Mouse (Mus musculus) olfactory bulb, adult 2 months (tissue): ENCODE data around the gene Pvr. TPM values are rescaled to one million over a fixed set of nuclear protein-coding genes. Genes with fewer than 3 reads are reported as not detected.

Source experiments
- H3K27ac ChIP-seq: fragments of 200-500 bp; 2 replicates; pipeline ENCODE4 v1.5.1; 2012; ENCODE audit warnings: low read depth, low read length; ENCODE audit not compliant: insufficient read depth
- H3K4me1 ChIP-seq: fragments of 200-500 bp; 2 replicates; pipeline ENCODE4 v1.6.1; 2012; ENCODE audit warnings: low read length; ENCODE audit not compliant: control insufficient read depth, insufficient read depth
- H3K4me3 ChIP-seq: fragments of 200-500 bp; 2 replicates; pipeline ENCODE4 v1.5.1; 2012; ENCODE audit warnings: mild to moderate bottlenecking, low read depth, low read length, moderate library complexity; ENCODE audit not compliant: insufficient read depth
- CTCF ChIP-seq: fragments of 200-500 bp; IDR thresholded peaks from 2 replicates; pipeline ENCODE4 v1.5.1; 2012; ENCODE audit warnings: low read depth, mild to moderate bottlenecking, low read length, moderate library complexity; ENCODE audit not compliant: insufficient read depth
- POLR2A ChIP-seq: fragments of 200-500 bp; IDR thresholded peaks from 2 replicates; pipeline ENCODE4 v1.6.1; 2012; ENCODE audit warnings: mild to moderate bottlenecking, low read depth, low read length, moderate library complexity; ENCODE audit not compliant: insufficient read depth
- WGBS: fragments of 180-500 bp; shearing (Covaris S2); methylation state at CpG from one replicate; pipeline ENCODE4 v1.1.7; 2018; 5-methylcytosine and 5-hydroxymethylcytosine counted together
- polyA plus RNA-seq: library from polyadenylated mRNA; stranded (reverse); fragments of >200 nt; gene quantifications from 2 replicates; pipeline ENCODE4 v1.2.4, GENCODE M21; 2012; ENCODE audit warnings: low replicate concordance; ENCODE audit not compliant: missing spikeins, insufficient read depth, insufficient read length

Gene Pvr
- polyA plus RNA-seq, 1 experiment = not detected

DNA sequence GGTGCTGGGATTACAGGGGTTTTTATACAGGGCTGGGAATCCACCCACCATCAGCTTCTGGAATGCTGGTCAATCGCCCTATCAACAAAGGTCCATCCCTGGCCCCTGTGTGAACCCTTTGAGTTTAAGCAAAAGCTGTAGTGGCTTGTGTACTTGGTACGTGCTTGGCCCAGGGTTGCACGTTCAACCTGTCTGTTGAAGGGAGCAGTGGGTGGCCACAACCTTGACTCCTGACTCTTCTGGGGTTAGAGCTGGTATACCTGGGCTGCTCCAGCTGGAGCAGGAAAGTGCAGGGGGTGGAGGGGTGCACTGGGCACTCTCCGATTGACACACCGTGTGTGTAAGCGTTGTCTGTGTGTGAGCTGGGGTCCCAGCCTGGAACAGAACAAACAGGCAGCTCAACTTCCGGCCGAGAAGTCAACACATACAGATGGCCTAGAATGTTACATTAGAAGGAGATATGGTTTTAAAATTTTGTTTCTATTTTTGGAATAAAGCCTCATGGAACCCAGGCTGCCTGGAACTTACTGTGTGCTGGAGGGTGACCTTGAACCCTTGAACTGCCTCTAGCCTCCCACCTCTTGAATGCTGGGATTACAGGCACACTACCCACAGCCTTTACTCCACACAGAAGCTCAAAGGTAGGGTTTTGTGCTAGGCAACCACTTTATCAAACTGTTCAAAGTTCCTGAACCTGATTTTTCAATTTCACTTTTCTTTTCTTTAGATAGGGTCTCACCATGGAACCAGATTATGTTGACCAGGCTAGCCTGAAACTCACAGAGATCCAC is 55.5 kb downstream of the Pvr start:
- H3K4me3 ChIP-seq = no peak overlapping the region
- 86% methylated on average over 8 of the region's 8 CpGs for WGBS
- H3K27ac ChIP-seq = no peak overlapping the region
- TF ChIP-seq CTCF (no peak), POLR2A (no peak)
- H3K4me1 ChIP-seq = peaks cover 8% of the 10 kb centered on the region

DNA sequence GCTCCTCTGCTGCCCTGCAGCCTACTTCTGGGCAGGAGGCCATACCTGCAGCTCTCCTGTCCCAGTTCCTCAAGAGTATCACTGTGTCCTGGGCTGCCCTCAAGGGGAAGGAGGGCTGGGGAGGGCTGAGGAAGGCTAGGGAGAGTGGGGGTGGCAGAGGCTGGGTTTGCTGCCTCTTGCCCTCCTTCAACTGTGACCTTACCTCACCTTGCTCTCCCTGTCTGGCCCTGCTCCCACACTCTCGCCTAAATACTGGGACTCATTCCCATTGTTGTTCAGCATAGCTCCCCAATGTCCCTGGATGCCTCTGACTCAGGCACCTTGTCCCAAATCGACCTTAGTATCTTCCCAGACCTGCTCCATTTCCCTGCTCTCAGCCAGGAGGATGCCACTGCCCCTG is 56.7 kb downstream of the Pvr start:
- H3K27ac ChIP-seq = no peak overlapping the region
- H3K4me1 ChIP-seq = peaks cover 8% of the 10 kb centered on the region
- WGBS = 38% methylated on average over 2 of the region's 2 CpGs
- H3K4me3 ChIP-seq = no peak overlapping the region
- TF ChIP-seq CTCF = no peak
- TF ChIP-seq POLR2A = no peak

GRCm38 (mm10) chr7:19861199-19861598 is 59.8 kb downstream of the Pvr start, which contains the start of gene Ceacam16:
Gene Ceacam16, minus strand, starts transcription at chr7:19861299.
- TF ChIP-seq POLR2A = no peak
- TF ChIP-seq CTCF = no peak
- Histone ChIP-seq H3K4me1 (peaks cover 8% of the 10 kb centered on the region), H3K27ac (no peak within 1 kb of the TSS), H3K4me3 (no peak within 1 kb of the TSS)
- WGBS = 79% methylated on average over 9 of the region's 9 CpGs

DNA sequence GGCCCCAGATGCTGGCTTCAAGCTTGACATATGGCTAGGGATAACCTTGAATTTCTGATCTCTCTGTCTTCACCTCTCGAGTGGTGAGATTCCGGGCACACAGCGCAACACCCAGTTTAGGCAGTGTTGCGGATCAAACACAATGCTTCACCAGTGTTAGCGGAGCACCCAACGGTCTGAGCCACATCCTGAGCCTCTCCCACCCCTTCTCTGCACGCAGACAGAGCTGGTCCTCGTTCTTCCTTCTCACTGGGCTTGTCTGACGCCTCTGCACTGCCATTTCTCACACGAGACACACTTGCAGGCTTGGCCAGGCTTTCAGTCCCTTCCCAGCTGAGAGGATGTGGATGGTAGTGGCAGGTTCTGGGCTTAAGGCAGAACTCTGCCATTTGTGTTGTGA is 61.2 kb downstream of the Pvr start:
- H3K4me3 ChIP-seq = no peak overlapping the region
- H3K27ac ChIP-seq = no peak overlapping the region
- no peak for TF ChIP-seq CTCF
- no peak for TF ChIP-seq POLR2A
- WGBS = 72% methylated on average over 10 of the region's 10 CpGs
- H3K4me1 ChIP-seq = peaks cover 8% of the 10 kb centered on the region

DNA sequence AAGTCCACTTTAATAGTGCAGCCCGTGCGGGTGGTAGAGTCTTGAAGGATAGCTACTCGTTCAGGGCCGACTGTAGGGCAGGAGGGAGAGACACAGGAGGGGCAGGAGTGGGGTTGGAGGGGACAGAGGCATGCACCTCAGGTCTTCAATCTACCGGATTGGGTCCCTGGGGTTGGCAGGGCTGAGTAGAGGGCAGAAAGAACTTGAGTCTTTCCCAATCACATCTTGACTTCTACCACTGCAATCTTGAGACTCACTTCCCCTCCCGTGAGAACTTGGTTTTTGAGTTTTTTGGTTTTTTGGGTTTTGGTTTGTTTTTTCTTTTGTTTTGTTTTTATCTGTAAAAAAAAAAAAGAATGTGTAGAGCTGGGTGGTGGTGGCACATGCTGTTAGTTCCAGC is 64.7 kb downstream of the Pvr start:
- 87% methylated on average over 6 of the region's 6 CpGs for WGBS
- H3K4me1 ChIP-seq = 0 out of 2 replicates have a peak, but pooled peaks cover 7% of the 10 kb centered on the region
- H3K4me3 ChIP-seq = no peak overlapping the region
- TF ChIP-seq CTCF (no peak), POLR2A (no peak)
- no peak overlapping the region for H3K27ac ChIP-seq

- Histone ChIP-seq H3K4me3 (no peak overlapping the region), H3K4me1 (0 out of 2 replicates have a peak, but pooled peaks cover 7% of the 10 kb centered on the region), H3K27ac (no peak overlapping the region)
- WGBS = 87% methylated on average over 5 of the region's 5 CpGs
- TF ChIP-seq CTCF (no peak), POLR2A (no peak)
Measured at GRCm38 (mm10) chr7:19855663-19856062, 65.3 kb downstream of the Pvr start.

Other genes starting within 250 kb of the Pvr start
- gene Apoc2, start 243.2 kb downstream of the Pvr start, polyA plus RNA-seq = not detected in 2 replicates
- gene Gm44805, start 239.7 kb downstream of the Pvr start, polyA plus RNA-seq = not detected in 2 replicates
- not detected in 2 replicates for gene Apoc4, start 239.7 kb downstream of the Pvr start, polyA plus RNA-seq
- gene Apoc1, start 228.5 kb downstream of the Pvr start, polyA plus RNA-seq = not detected in 2 replicates
- gene Apoe, start 222.0 kb downstream of the Pvr start, polyA plus RNA-seq = 1,139 and 1,603 TPM in 2 replicates
- gene Tomm40, start 205.7 kb downstream of the Pvr start, polyA plus RNA-seq = not detected in 2 replicates
- gene Nectin2, start 170.7 kb downstream of the Pvr start, polyA plus RNA-seq = not detected in 2 replicates
- not detected in 2 replicates for gene Bcam, start 150.1 kb downstream of the Pvr start, polyA plus RNA-seq
- gene Cblc, start 124.4 kb downstream of the Pvr start, polyA plus RNA-seq = not detected in 2 replicates
- not detected in 2 replicates for gene Bcl3, start 98.4 kb downstream of the Pvr start, polyA plus RNA-seq
- not detected in 2 replicates for gene Gm19345, start 69.2 kb downstream of the Pvr start, polyA plus RNA-seq
- gene Ceacam16, start 59.9 kb downstream of the Pvr start, polyA plus RNA-seq = not detected in 2 replicates
- gene Ceacam19, start 33.2 kb downstream of the Pvr start, polyA plus RNA-seq = not detected in 2 replicates
- gene Igsf23, start 29.6 kb upstream of the Pvr start, polyA plus RNA-seq = not detected in 2 replicates
- gene Ceacam20, start 44.3 kb upstream of the Pvr start, polyA plus RNA-seq = not detected in 2 replicates
- not detected in 2 replicates for gene Nlrp9b, start 70.3 kb upstream of the Pvr start, polyA plus RNA-seq
- gene Vmn1r91, start 178.5 kb upstream of the Pvr start, polyA plus RNA-seq = not detected in 2 replicates
- not detected in 2 replicates for gene Gm16442, start 201.4 kb upstream of the Pvr start, polyA plus RNA-seq
- gene Vmn1r93, start 217.9 kb upstream of the Pvr start, polyA plus RNA-seq = not detected in 2 replicates
- not detected in 2 replicates for gene Vmn1r94, start 247.2 kb upstream of the Pvr start, polyA plus RNA-seq